Mouse (Mus musculus): Measurements from ENCODE around the gene Esrrg. TPM values are rescaled to one million over a fixed set of nuclear protein-coding genes. Genes with fewer than 3 reads are reported as not detected.

The Esrrg gene
- polyA plus RNA-seq, 1 experiment from 2014 or later, result 5.3 TPM

DNA sequence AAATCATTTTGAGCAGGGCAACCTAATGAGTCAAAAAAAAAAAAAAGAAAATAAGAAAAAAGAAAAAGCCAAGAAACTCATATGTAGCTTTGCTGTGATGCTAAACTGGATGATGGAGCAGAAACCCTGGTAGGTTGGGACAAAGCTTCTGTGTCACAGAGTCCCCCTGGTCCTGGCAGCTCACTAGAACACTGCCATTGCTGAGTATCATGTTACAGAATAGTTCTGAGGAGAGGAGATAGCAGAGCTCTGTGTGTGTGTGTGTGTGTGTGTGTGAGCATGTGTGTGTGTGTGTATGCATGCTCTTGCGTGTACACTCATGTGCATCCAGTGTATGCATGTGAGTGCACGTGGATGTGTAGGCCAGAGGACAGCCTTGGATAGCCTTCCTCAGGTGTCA, 265.2 kb downstream of the Esrrg start:
- WGBS, result 81% methylated on average over 2 of the region's 2 CpGs
- Histone ChIP-seq H3K9ac (no peak overlapping the region), H3K9me3 (no peaks in the 10 kb centered on the region), H3K27ac (no peak overlapping the region), H3K4me2 (replicated peaks) (no peak overlapping the region), H3K36me3 (no peaks in the 10 kb centered on the region), H3K4me1 (replicated peaks) (peaks cover 3% of the 10 kb centered on the region; the same call in 1 of the 2 replicates), H3K27me3 (replicated peaks) (no peaks in the 10 kb centered on the region), H3K4me3 (replicated peaks) (no peak overlapping the region)
- ATAC-seq, result no peak

- H3K4me3 ChIP-seq (replicated peaks), result no peak overlapping the region
Measured at GRCm38 (mm10) chr1:187887270-187887669, 278.7 kb downstream of the Esrrg start.

DNA sequence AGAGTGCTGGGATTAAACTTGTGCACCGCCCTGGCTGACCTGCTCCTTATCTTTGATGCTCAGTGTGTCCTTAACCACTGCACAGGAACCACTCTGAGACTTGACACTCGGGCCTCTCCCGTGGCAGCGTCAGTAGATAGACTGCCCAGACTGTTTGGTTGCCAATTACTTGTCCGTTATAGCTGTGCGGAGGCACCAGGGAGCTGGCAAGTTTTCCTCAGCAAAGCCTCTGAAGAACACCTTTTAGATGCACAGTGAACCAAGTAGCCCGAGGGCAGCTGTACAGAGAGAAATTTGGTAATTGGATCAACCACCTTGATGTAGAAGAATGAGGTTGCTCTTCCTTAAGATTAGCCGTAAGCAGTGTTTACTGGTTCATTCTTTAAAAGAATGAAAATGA, 279.6 kb downstream of the Esrrg start:
- no peak overlapping the region for H3K4me3 ChIP-seq (replicated peaks)
- 87% methylated on average over 8 of the region's 8 CpGs for WGBS
- no peaks in the 10 kb centered on the region for H3K4me1 ChIP-seq (replicated peaks)
- no peaks in the 10 kb centered on the region for H3K27me3 ChIP-seq (replicated peaks)
- no peak overlapping the region for H3K27ac ChIP-seq
- H3K4me2 ChIP-seq (replicated peaks), result no peak overlapping the region
- no peaks in the 10 kb centered on the region for H3K36me3 ChIP-seq
- H3K9me3 ChIP-seq, result no peaks in the 10 kb centered on the region
- no peak overlapping the region for H3K9ac ChIP-seq
- ATAC-seq, result no peak

More at GRCm38 (mm10) chr1:187887270-187887669, 278.7 kb downstream of the Esrrg start:
- H3K36me3 ChIP-seq, result no peaks in the 10 kb centered on the region
- H3K27ac ChIP-seq, result no peak overlapping the region
- H3K9me3 ChIP-seq, result no peaks in the 10 kb centered on the region
- H3K4me1 ChIP-seq (replicated peaks), result no peaks in the 10 kb centered on the region
- ATAC-seq, result no peak
- WGBS, result 89% methylated on average over 6 of the region's 6 CpGs
- H3K9ac ChIP-seq, result no peak overlapping the region
- no peaks in the 10 kb centered on the region for H3K27me3 ChIP-seq (replicated peaks)
- H3K4me2 ChIP-seq (replicated peaks), result no peak overlapping the region

GRCm38 (mm10) chr1:187889096-187889495, 280.5 kb downstream of the Esrrg start:
- no peak overlapping the region for H3K4me3 ChIP-seq (replicated peaks)
- H3K9me3 ChIP-seq, result no peaks in the 10 kb centered on the region
- no peak overlapping the region for H3K4me2 ChIP-seq (replicated peaks)
- H3K27me3 ChIP-seq (replicated peaks), result no peaks in the 10 kb centered on the region
- WGBS, result 85% methylated on average over 4 of the region's 4 CpGs
- no peaks in the 10 kb centered on the region for H3K36me3 ChIP-seq
- ATAC-seq, result peak; percentile 45; the same call in 1 of the 2 replicates
- H3K4me1 ChIP-seq (replicated peaks), result no peaks in the 10 kb centered on the region
- H3K27ac ChIP-seq, result no peak overlapping the region
- no peak overlapping the region for H3K9ac ChIP-seq

- Histone ChIP-seq H3K9ac (no peak overlapping the region), H3K27ac (no peak overlapping the region), H3K4me2 (replicated peaks) (no peak overlapping the region), H3K4me1 (replicated peaks) (0 out of 2 replicates have a peak, but pooled peaks cover 7% of the 10 kb centered on the region), H3K9me3 (no peaks in the 10 kb centered on the region), H3K36me3 (no peaks in the 10 kb centered on the region), H3K4me3 (replicated peaks) (no peak overlapping the region), H3K27me3 (replicated peaks) (0 out of 2 replicates have a peak, but pooled peaks cover 4% of the 10 kb centered on the region)
- ATAC-seq, result 0 out of 2 replicates have a peak, but pooled peaks have one; percentile 15
- 76% methylated on average over 9 of the region's 9 CpGs for WGBS
Measured at GRCm38 (mm10) chr1:187891262-187891661, 282.7 kb downstream of the Esrrg start.

- H3K9ac ChIP-seq, result no peak overlapping the region
- H3K27me3 ChIP-seq (replicated peaks), result 0 out of 2 replicates have a peak, but pooled peaks cover 7% of the 10 kb centered on the region
- 46% methylated on average over 1 of the region's 1 CpGs for WGBS
- peak overlapping the region; percentile 48 for H3K27ac ChIP-seq
- 0 out of 2 replicates have a peak, but pooled peaks cover 9% of the 10 kb centered on the region for H3K4me1 ChIP-seq (replicated peaks)
- no peaks in the 10 kb centered on the region for H3K36me3 ChIP-seq
- H3K9me3 ChIP-seq, result no peaks in the 10 kb centered on the region
- H3K4me3 ChIP-seq (replicated peaks), result no peak overlapping the region
- ATAC-seq, result peak; percentile 52
- no peak overlapping the region for H3K4me2 ChIP-seq (replicated peaks)
Measured at GRCm38 (mm10) chr1:187895459-187895858, 286.9 kb downstream of the Esrrg start.

GRCm38 (mm10) chr1:187896291-187896690, 287.7 kb downstream of the Esrrg start:
- 61% methylated on average over 3 of the region's 3 CpGs for WGBS
- peak; percentile 34 for ATAC-seq
- peak overlapping the region; percentile 48 for H3K27ac ChIP-seq

GRCm38 (mm10) chr1:187896910-187897309, 288.3 kb downstream of the Esrrg start:
- peak; percentile 90 for ATAC-seq
- Histone ChIP-seq H3K9me3 (no peaks in the 10 kb centered on the region), H3K4me1 (replicated peaks) (peaks cover 12% of the 10 kb centered on the region; the same call in 1 of the 2 replicates), H3K4me3 (replicated peaks) (no peak overlapping the region), H3K27ac (no peak overlapping the region), H3K4me2 (replicated peaks) (no peak overlapping the region), H3K27me3 (replicated peaks) (0 out of 2 replicates have a peak, but pooled peaks cover 7% of the 10 kb centered on the region), H3K9ac (no peak overlapping the region), H3K36me3 (no peaks in the 10 kb centered on the region)
- 62% methylated on average over 7 of the region's 7 CpGs for WGBS

More at GRCm38 (mm10) chr1:187896291-187896690, 287.7 kb downstream of the Esrrg start:
- H3K4me2 ChIP-seq (replicated peaks), result no peak overlapping the region
- H3K9ac ChIP-seq, result no peak overlapping the region
- peaks cover 12% of the 10 kb centered on the region; the same call in 1 of the 2 replicates for H3K4me1 ChIP-seq (replicated peaks)
- H3K4me3 ChIP-seq (replicated peaks), result no peak overlapping the region
- H3K9me3 ChIP-seq, result no peaks in the 10 kb centered on the region
- no peaks in the 10 kb centered on the region for H3K36me3 ChIP-seq
- 0 out of 2 replicates have a peak, but pooled peaks cover 7% of the 10 kb centered on the region for H3K27me3 ChIP-seq (replicated peaks)

DNA sequence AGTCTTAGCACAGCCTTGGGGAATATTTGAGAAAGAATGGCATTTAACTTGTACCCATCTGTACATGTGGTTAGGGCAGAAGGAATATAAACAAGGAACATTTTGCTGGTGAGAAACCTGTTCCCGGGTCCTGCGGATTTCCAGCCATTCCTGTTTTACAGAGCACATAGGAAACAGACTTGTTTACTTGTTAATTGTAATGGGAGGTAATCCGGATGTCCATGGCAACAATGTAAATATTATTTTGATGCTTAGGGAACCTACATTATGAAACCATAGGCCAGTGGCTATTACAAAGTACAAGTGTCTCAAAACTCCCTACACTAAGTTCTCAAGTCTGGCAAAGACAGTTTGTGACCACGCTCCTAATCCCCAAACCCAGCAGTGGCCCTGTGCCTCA, 290.9 kb downstream of the Esrrg start:
- Histone ChIP-seq H3K9ac (no peak overlapping the region), H3K27ac (no peak overlapping the region), H3K4me3 (replicated peaks) (no peak overlapping the region), H3K4me2 (replicated peaks) (no peak overlapping the region), H3K4me1 (replicated peaks) (peaks cover 12% of the 10 kb centered on the region; the same call in 1 of the 2 replicates), H3K9me3 (no peaks in the 10 kb centered on the region), H3K36me3 (no peaks in the 10 kb centered on the region), H3K27me3 (replicated peaks) (peaks cover 13% of the 10 kb centered on the region; the same call in 1 of the 2 replicates)
- ATAC-seq, result no peak
- WGBS, result 58% methylated on average over 4 of the region's 4 CpGs

- Histone ChIP-seq H3K27ac (no peak overlapping the region), H3K27me3 (replicated peaks) (peaks cover 9% of the 10 kb centered on the region; the same call in 1 of the 2 replicates), H3K4me1 (replicated peaks) (peaks cover 5% of the 10 kb centered on the region; the same call in 1 of the 2 replicates), H3K9me3 (no peaks in the 10 kb centered on the region), H3K4me2 (replicated peaks) (no peak overlapping the region), H3K36me3 (no peaks in the 10 kb centered on the region), H3K9ac (no peak overlapping the region), H3K4me3 (replicated peaks) (no peak overlapping the region)
- WGBS, result 28% methylated on average over 6 of the region's 6 CpGs
- peak; percentile 21; the same call in 1 of the 2 replicates for ATAC-seq
Measured at GRCm38 (mm10) chr1:187900756-187901155, 292.2 kb downstream of the Esrrg start.

DNA sequence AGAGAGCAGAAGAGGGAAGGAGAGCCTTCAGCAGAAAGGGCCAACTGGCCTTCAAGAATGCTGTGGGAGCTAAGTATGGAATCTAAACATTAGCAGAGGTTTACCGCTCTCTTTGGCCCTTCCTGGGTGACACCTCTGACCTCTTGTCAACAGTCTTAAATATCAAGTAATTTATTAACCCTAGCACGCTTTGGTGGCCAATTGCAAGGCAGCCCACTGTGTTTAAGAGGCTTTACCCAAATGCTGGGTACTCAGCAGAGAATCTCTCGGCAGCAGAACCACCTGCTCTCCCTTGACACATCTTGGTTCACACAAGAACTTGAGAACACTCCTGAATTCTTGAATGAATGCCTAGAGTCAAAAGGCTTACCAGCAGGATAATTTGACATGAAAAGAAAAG, 293.6 kb downstream of the Esrrg start:
- WGBS, result 13% methylated on average over 3 of the region's 3 CpGs
- Histone ChIP-seq H3K9ac (no peak overlapping the region), H3K4me1 (replicated peaks) (peaks cover 5% of the 10 kb centered on the region; the same call in 1 of the 2 replicates), H3K4me3 (replicated peaks) (no peak overlapping the region), H3K9me3 (no peaks in the 10 kb centered on the region), H3K36me3 (no peaks in the 10 kb centered on the region), H3K27me3 (replicated peaks) (peaks cover 9% of the 10 kb centered on the region; the same call in 1 of the 2 replicates), H3K27ac (no peak overlapping the region), H3K4me2 (replicated peaks) (no peak overlapping the region)
- no peak; the same call in 1 of the 2 replicates for ATAC-seq

DNA sequence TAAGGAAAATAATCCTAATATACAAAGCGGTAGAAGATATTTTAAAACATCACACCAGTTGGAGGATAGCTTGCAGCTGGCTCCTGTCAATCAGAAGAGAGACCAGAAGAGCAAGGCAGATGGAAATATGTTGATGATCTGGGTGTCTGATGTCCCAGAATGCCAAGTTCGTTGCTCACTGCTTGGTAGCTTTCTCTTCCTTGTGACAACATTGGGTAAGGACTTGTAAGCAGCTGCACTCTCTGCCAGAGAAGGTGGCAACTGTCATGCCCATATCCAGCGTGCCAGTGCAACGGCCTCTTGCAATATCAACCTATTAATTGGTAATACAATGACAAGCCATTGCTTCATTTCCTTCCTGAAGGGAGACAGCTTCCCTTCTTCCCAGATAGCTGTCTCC, 296.1 kb downstream of the Esrrg start:
- 82% methylated on average over 4 of the region's 4 CpGs for WGBS

DNA sequence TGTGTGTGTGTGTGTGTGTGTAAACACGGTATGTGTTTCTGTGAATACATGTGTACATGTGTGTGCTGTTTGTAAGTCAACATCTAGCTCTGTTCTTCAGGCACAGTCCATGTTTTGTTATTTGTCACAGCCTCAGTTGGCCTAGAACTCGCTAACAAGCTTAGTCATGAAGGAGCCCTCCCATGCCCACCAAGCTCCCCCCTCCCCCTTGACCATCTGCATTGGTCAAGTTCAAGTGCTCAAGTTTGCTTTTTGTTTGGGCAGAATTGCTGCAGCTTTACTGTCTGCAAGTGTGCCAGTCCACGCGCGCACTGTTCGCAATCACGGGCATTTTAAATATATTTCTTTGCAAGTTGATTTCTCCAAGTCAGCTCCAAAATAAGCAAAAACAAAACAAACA, 298.8 kb downstream of the Esrrg start:
- no peak overlapping the region for H3K27ac ChIP-seq
- 0 out of 2 replicates have a peak, but pooled peaks cover 3% of the 10 kb centered on the region for H3K4me1 ChIP-seq (replicated peaks)
- no peak overlapping the region for H3K9ac ChIP-seq
- H3K9me3 ChIP-seq, result no peaks in the 10 kb centered on the region
- H3K4me2 ChIP-seq (replicated peaks), result no peak overlapping the region
- ATAC-seq, result no peak
- WGBS, result 70% methylated on average over 7 of the region's 7 CpGs
- H3K36me3 ChIP-seq, result no peaks in the 10 kb centered on the region
- no peak overlapping the region for H3K4me3 ChIP-seq (replicated peaks)
- H3K27me3 ChIP-seq (replicated peaks), result peaks cover 5% of the 10 kb centered on the region; the same call in 1 of the 2 replicates

More for the DNA sequence above, 296.1 kb downstream of the Esrrg start:
- Histone ChIP-seq H3K9me3 (no peaks in the 10 kb centered on the region), H3K36me3 (no peaks in the 10 kb centered on the region), H3K4me2 (replicated peaks) (no peak overlapping the region), H3K4me1 (replicated peaks) (peaks cover 6% of the 10 kb centered on the region; the same call in 1 of the 2 replicates), H3K9ac (no peak overlapping the region), H3K4me3 (replicated peaks) (no peak overlapping the region), H3K27ac (no peak overlapping the region), H3K27me3 (replicated peaks) (peaks cover 5% of the 10 kb centered on the region; the same call in 1 of the 2 replicates)
- no peak for ATAC-seq
